Mouse (Mus musculus) spleen, embryonic (tissue): ENCODE measurements around the gene Slc41a3.
"Not testable (repeated sequence)": the region's sequence is repeated elsewhere in the genome, so short reads cannot be mapped to it uniquely, and the experiment has no call there.

Experiments used
- CTCF ChIA-PET: fragments of 350-600 bp; sonication (Branson Sonifier 250); formaldehyde crosslinking; loops from one replicate; lab custom pipeline; 2022; lab: Charles Lee

Slc41a3 gene

DNA sequence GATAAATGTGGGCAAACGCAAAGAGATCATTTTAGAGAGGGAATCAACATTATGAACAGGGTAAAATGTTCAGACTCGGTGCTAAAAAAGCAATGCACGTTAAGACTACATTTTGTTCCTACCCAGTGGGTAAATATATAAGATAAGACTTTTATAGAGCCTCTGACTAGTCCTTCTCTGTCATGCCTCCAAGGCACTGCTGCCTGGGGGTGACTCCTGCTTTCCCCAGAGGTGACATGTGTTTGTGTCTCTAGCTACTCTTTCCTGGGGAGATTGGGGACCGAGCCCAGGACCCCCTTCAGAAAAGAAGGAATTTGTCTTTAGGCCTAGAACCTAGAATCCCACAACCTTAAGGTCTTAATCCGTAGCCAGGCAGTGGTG is 18.9 kb downstream of the Slc41a3 start:
- CTCF ChIA-PET = no interaction called here

DNA sequence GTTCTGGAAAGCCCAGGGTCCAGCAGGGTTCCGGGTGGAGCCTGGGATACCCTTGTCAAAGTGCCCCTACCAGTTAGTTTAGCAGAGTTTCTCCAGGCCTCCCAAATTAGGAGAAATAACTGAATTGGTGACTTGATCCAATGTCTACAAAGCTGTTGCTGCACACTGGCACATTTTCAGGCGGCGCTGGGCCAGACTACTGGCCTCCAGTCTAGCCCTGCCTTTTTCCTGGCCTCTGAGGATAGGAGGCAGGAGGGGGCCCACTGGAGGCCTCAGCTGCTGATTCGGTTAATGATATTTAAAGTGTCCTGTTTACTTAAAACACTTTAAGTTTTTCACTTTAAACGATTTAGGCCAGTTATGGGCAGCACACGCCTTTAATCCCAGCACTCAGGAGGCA is 19.7 kb downstream of the Slc41a3 start:
- CTCF ChIA-PET = interaction anchor here (1.3 kb wide), 1 partner anchor 13 kb away, joined by 4 read pairs; no protein-coding TSS in a partner anchor

DNA sequence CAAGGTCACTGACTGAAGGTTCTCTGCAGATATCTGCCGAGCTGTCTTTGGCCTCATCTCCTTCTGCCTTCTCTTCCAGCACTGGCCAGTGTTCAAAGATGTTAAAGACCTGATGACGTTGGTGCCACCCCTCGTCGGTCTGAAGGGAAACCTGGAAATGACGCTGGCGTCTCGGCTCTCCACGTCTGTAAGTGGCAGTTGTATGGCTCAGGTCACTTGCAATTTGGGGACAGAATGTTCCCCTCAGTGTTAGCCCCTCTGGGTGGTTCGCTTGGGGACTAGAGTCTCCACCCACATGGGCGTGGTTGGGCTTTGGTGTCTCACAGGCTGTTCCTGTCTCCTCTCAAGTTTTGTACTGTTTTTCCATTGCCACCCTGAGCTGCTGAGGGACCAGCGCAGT is 20.2 kb downstream of the Slc41a3 start:
- CTCF ChIA-PET = interaction anchor here (1.3 kb wide), 1 partner anchor 13 kb away, joined by 4 read pairs; no protein-coding TSS in a partner anchor

DNA sequence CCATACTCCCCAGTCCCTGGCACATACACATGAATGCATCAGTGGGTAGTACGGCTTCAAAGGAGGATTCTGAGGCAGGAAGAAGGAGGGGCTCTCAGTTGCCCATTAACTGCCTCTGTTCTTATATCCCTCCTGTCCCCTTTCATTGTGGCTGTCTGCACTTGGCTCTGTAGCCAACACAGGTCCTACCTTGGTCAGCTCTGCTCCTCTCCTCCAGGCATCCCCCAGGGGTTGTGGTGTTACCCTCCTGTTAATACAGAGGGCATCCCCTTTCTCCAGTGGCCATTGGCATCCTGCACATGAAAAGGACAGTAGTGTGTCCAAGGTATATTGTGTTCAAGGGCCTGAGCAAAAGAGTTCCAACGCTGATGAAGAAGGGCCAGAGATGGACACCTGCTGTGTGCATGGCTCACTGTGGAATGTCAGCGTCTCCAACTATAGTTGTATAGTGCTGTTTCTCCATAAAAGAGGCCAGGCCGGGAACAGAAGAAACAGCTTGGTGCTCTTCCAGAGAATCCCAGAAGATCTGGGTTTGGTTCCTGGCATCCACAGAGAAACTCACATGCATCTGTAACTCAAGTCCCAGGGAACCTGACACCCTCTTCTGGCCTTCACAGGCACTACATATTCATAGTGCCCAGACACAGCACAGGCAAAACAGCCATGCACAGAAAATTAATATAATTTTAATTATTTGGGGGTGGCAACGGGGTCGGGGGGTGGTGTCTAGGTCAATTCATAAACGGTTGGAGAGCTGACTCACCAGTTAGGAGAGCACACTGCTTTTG is 20.9 kb downstream of the Slc41a3 start:
- CTCF ChIA-PET = interaction anchor here (1.3 kb wide), 1 partner anchor 14 kb away, joined by 4 read pairs; no protein-coding TSS in a partner anchor

DNA sequence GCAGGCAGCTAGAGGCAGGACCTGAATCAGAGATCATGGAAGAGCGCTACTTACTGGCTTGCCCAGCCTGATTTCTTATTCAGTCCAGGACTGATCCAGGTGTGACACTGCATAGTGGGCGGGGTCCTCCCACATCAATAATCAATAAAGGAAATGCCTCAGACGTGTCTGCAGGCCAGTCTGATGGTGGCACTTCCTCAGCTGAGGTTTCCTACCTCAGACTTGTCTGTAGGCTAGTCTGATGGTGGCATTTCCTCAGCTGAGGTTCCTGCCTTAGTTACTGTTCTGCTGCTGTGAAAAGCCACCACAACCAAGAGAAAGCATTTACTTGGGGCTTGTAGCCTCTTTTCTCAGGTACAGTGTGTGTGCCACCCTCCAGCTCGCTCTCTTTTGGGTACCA is 23.0 kb downstream of the Slc41a3 start:
- CTCF ChIA-PET = no interaction called here

DNA sequence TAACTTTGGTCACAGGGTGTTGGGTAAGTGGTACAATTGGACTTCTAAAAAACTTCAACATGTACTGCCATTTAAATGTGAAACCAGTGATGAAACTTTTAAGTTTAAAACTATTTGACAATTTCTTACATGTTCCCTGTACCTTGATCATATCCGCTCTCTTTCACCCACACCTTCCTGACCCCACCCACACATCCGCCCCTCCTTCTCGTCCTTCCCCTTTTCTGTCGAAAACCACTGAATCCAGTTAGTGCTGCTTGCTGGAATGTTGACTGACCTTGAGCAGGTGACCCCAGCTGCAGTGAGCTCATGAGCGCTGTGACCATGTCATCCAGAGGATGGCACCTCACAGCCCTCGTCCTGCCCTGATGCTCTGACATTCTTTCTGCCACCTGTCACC is 25.0 kb downstream of the Slc41a3 start:
- CTCF ChIA-PET = interaction anchor here (0.6 kb wide), 1 partner anchor 444 kb away, joined by 3 read pairs; no protein-coding TSS in a partner anchor

DNA sequence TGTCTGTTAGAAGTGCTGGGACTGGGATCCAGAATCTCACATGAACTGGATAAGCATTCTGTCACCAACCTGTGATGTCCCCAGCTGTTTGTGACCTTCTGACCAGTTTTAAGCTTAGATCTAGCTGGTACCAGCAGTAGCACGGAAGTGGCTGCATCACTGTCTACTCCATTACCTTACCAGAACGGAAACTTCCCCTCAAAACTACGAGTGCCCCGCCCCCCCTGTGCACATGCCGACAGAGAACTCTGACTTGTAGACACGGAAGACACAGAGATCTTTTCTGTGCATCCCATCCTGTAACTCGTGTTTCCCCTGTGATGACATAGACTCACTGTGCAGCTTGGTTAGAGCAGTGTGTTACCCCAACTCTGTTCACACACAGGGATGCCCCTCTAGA is 25.9 kb downstream of the Slc41a3 start:
- CTCF ChIA-PET = no interaction called here

DNA sequence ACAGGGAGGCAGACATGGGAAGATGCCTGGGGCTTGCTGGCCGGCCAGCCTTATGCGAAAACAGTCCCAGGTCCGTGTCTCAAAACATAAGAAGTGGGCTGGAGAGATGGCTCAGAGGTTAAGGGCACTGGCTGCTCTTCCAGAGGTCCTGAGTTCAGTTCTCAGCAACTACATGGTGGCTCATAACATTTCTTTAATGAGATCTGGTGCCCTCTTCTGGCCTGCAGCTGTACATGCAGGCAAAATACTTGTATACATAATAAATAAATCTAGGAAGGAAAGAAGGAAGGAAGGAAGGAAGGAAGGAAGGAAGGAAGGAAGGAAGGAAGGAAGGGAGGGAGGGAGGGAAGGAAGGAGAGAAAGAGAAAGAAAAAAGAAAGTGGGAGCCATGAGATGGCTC is 28.0 kb downstream of the Slc41a3 start:
- CTCF ChIA-PET = not testable (repeated sequence)

DNA sequence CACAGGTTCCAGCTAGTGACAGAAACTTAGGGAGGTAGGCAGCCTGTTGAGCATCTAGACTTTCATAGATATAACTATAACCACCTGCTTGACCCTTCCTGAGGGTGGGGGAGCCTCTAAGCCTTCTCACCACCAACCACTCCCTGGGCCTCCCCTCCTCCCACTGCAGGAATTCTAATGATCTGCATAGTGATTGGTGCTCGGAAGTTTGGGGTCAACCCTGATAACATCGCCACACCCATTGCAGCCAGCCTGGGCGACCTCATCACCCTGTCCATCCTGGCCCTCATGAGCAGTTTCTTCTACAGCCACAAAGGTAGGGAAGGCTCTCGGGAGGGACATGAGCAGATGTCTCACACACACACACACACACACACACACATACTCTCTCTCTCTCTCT is 30.6 kb downstream of the Slc41a3 start:
- CTCF ChIA-PET = no interaction called here

DNA sequence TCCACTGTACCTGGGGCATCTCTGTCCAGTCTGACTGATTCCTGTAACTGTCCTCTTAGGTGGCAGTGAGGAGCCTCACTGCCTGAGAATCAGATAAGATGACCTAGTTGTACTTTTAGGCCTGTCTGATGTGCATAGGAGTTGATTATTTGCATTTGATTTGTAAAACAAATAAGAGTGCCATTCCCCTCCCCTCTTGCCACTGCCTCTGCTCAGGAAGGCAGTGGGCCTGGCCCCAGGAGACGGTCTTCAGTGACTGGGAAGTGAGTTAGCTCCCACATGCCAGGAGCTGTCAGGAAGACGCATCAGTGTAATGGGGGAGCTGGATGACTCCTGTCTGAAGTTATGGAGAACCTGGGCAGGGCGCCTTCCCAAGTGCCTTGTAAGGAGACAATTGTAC is 31.1 kb downstream of the Slc41a3 start:
- CTCF ChIA-PET = no interaction called here

DNA sequence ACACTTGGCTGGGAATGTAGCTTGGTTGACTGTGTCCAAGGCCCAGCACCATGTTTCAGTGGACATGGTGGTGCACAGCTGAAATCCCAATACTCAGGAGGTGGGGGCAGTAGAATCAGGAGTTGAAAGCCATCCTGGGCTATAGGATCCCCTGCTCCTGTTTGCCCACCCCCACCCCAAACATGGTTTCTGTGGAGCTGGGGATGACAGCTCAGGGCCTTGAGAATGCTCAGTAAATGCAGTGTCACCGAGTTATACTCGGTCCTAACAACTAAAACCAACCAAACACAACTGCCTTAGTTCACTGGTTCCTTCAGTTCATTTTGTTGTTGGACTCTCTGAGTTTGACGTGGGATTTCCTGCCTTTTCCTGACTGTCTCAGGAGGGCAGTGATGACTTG is 38.5 kb downstream of the Slc41a3 start:
- CTCF ChIA-PET = no interaction called here

DNA sequence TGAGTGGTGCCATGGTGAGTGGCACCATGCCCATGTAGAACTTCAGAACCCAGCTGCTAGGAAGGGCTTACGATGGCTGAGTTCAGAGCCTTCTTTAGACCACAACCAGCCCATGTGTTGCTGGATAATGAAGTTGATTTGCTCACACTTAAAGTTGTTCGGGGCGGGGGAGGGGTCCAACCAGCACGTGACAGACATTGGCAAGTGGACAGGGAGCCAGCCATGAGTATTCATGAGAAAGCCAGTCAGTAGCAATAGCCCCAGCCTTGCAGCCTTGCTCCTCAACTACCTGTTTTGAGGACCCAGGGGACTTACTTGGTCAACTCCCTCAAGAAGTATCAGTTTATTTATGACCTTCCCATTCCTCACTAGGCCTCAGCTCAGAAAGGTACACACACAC is 40.4 kb downstream of the Slc41a3 start:
- CTCF ChIA-PET = no interaction called here

DNA sequence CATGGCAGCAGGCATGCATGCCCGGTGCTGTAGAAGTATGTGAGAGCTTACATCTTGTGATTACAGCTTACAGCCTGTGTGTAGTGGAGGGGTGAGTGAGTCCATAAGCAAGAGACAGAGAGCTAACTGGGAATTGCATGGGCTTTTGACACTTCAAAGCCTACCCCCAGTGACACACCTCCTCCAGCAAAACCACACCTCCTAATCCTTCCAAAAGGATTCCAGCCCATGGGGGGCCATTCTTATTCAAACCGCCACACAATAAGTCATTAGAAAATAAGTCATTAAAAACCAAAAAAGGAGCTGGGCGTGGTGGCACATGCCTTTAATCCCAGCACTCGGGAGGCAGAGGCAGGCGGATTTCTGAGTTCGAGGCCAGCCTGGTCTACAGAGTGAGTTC is 43.9 kb downstream of the Slc41a3 start:
- CTCF ChIA-PET = interaction anchor here (0.7 kb wide), 1 partner anchor 172 kb away, joined by 3 read pairs; no protein-coding TSS in a partner anchor

DNA sequence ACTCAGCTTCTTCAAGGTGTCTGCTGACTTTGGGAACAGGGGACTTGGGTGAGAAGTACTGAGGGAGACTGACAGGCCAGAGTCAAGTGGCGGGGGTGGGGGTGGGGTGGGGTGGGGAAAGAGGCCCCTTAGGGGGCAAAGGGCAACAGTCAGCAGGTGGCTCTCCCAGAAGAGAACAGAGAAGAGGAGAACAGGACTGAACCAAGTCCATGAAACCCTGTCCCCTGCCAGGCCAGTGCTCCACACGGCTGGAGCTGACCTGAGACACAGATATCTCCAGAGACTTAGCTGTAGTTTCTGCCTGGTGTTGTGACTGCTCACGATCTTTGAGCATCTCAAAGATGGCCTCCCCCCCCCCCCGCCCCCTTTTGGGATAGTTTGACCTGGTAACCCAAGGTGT is 44.8 kb downstream of the Slc41a3 start:
- CTCF ChIA-PET = interaction anchor here (0.7 kb wide), 1 partner anchor 171 kb away, joined by 3 read pairs; no protein-coding TSS in a partner anchor

DNA sequence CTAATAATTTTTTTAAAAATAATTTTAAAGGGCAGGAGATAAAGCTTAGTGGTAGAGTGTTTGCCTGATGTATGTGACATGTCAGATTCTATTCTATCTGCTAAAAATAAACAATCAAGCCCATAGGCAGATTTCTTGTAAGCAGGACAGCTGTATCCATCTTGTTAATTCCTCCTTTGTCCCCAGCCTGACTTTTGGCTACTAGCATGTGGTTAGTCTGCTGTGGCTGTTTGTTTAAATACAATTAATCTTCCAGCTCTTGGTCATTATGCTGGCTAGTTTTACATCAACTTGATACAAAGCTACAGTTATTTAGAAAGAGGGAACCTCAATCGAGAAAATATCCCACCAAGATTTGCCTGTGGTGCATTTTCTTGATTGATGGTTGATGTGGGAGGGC is 46.1 kb downstream of the Slc41a3 start:
- CTCF ChIA-PET = interaction anchor here (0.5 kb wide), 1 partner anchor 218 kb away, joined by 7 read pairs; no protein-coding TSS in a partner anchor

DNA sequence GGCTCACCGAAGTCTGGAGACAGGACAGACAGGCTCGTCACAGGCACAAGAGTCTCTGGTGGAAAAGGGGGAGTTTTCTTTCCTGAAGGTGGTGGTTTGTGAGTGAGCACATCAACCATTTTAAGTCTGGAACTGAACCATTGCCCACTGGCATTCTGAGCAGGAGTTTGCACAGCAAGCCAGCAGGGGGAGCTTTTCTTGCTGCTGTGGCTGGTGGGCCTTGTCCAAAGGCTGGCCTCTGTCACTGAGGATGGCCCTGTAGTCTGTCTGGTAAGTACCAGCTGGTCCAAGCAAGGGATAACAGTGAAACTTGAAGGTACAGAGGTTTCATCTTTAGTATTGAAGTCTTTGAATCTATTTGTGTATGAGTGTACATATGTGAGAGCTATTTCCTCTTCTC is 49.2 kb downstream of the Slc41a3 start:
- CTCF ChIA-PET = interaction anchor here (1.0 kb wide), 1 partner anchor 85 kb away, joined by 3 read pairs; no protein-coding TSS in a partner anchor

DNA sequence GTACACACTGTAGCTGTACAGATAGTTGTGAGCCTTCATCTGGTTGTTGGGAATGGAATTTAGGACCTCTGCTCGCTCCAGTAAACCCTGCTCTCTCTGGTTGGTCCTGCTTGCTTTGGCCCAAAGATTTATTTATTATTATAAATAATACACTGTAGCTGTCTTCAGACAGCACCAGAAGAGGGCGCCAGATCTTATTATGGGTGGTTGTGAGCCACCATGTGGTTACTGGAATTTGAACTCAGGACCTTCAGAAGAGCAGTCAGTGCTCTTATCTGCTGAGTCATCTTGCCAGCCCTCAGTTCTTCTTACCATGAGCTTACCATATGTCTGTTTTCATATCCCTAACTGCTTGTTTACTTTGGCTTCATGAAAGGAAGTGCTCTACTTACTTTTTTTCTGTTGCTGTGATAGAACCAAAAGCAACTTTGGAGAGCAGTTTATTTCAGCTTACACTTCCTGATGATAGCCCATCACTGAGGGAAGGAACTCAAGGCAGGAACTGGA is 51.9 kb downstream of the Slc41a3 start:
- CTCF ChIA-PET = interaction anchor here (0.7 to 1.2 kb wide), 2 partner anchors 81 to 90 kb away, joined by 3 read pairs; no protein-coding TSS in a partner anchor

DNA sequence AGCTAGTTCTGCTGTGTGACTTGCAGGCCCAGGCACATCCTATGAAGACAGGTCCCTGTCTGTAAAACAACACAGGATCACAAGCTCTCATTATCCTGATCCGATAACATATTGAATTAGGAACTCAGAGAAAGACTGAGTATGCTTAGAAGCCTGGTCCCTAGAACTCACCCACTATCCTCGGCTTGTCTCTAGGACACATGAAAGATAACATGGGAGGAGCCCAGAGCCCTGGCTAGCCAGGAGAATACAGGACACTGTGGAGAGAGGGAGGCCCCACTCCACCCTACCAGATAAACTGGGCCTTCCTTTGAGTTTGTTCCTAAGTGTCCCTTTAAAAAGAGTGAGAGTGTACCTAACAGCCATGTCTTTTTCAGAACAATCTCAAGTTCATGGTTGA is 55.4 kb downstream of the Slc41a3 start:
- CTCF ChIA-PET = interaction anchor here (0.6 to 0.9 kb wide), 5 partner anchors 68 to 1662 kb away, joined by 3 to 30 read pairs (median 3); no protein-coding TSS in a partner anchor

DNA sequence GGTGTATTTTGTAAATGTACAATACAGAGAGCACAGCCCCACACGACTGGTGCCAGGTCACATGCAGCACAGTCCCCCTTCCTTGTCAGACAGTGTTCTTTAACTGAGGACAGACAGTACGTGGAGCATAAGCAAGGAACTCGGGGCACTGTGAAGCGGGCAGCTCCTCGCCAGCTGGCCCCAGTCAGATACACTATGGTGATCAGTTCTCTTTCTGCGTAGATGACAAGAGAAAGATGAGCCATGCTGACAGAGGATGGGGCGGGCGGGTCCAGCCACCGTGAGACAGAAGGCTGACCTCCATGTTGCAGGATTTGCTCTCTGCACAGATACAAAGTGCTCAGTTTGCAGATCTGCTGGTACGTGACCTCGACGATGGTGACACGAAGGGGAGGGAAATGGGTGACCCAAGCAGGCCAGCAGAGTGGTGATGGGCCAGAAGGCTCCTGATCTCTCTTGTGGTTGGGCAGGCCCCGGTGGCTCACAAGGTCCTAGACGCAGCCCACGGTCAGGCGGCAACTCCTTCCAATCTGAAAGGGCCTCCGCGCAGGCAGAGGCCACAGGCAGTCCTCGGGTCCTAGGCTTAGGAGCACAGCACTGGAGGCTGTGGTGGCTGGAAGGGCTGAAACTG is 56.0 kb downstream of the Slc41a3 start:
- CTCF ChIA-PET = interaction anchor here (0.6 to 0.9 kb wide), 2 partner anchors 104 to 1663 kb away, joined by 3 read pairs; no protein-coding TSS in a partner anchor

DNA sequence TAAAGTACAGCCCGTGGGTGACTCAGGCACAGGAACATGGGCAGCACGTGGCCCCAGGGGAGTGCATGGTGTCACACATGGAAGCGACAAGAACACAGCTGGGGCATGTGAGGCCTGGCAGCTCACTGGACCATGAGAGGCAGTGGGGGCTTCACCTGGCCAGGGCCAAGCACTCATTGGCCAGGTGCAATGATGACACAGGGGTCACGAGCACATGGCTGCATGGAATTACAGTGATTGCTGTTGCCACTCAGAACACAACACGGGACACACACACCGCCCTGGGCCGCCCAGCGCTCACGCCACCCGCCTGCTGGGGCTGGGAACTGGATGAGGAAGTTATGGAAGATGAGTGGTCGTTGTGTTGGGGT is 56.5 kb downstream of the Slc41a3 start:
- CTCF ChIA-PET = interaction anchor here (0.9 kb wide), 1 partner anchor 104 kb away, joined by 3 read pairs; no protein-coding TSS in a partner anchor

DNA sequence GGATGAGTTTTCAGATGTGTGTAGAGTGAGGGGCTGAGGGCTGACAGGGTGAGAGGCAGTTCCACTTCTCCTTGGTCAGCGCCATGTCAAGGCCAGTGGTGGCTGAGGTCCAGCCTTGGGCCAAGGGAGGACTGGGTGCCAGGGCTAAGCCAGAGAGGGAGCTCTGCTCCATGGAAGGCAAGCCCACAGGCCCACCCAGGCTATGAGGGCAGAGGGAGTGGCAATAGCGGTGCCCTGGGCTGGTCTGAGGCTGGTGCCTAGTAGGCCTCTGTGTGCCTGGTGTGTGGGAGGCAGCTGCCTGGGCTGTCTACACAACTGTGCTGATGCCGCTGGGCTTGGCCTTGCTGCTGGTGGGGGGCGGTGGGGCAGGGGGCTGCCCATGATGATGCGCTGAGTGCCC is 57.6 kb downstream of the Slc41a3 start:
- CTCF ChIA-PET = no interaction called here

DNA sequence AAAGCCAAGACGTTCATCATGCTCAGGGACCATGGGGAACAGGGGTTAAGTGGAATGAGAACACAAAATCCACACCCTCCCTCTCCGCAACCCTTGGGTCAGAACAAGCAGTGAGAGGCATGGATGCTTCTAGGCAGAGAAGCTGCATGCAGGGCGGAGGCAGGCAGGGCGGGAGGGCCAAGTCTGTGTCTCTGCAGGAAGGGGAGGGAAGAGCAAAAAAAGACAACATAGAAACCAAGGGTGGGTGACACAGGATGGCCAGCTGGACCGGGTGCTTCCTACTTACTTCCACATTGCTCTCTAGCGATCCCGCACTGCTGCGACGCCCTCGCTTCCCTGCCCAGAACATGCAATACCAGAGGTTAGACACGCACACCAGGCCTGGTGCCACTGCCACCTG is 59.2 kb downstream of the Slc41a3 start:
- CTCF ChIA-PET = no interaction called here
